Mouse (Mus musculus): ENCODE data around the gene AW822073. TPM values are rescaled to one million over a fixed set of nuclear protein-coding genes. Genes with fewer than 3 reads are reported as not detected.

AW822073 gene
- polyA plus RNA-seq, 1 experiment from 2014 or later, result not detected

Other genes with a start within 250 kb of the AW822073 start
- gene Duxf3, start 7.7 kb upstream of the AW822073 start, polyA plus RNA-seq (2014; fragmentation: Nextera tagmentation; extraction: Ambion mirVana), result not detected in 2 replicates
- gene Gm4981, start 11.8 kb upstream of the AW822073 start, polyA plus RNA-seq (2014; fragmentation: Nextera tagmentation; extraction: Ambion mirVana), result not detected in 2 replicates
- 45.6 and 46.6 TPM in 2 replicates for gene Gcc2, start 30.6 kb upstream of the AW822073 start, polyA plus RNA-seq (2014; fragmentation: Nextera tagmentation; extraction: Ambion mirVana)
- gene Lims1, start 98.5 kb upstream of the AW822073 start, polyA plus RNA-seq (2014; fragmentation: Nextera tagmentation; extraction: Ambion mirVana), result 87.3 and 90.4 TPM in 2 replicates
- 32.0 and 34.3 TPM in 2 replicates for gene Ranbp2, start 222.0 kb upstream of the AW822073 start, polyA plus RNA-seq (2014; fragmentation: Nextera tagmentation; extraction: Ambion mirVana)

Measured in limb, embryonic 11.5 days (tissue).